Mouse (Mus musculus) CH12.LX (cell line): ENCODE data around the gene Epb41l2.

ENCODE experiments used
- CHD2 ChIP-seq: IDR thresholded peaks from 2 replicates; pipeline ENCODE4 v1.6.1; 2011; ENCODE audit warnings: low read length, improper control_type of control experiment
- CTCF ChIP-seq, 2 experiments: IDR thresholded peaks in 1 of 2; conservative IDR thresholded peaks in 1 of 2; 2 replicates each; pipeline ENCODE4 v1.5.1; 2011 to 2012; ENCODE audit warnings: low read depth in 2 of 2, low read length in 2 of 2, improper control_type of control experiment in 1 of 2, inconsistent platforms in 1 of 2, mild to moderate bottlenecking in 1 of 2, moderate library complexity in 1 of 2
- HCFC1 ChIP-seq: IDR thresholded peaks from 2 replicates; pipeline ENCODE4 v1.6.1; 2012; ENCODE audit warnings: low read depth, mild to moderate bottlenecking, inconsistent platforms, low read length, improper control_type of control experiment
- JUN ChIP-seq: IDR thresholded peaks from 2 replicates; pipeline ENCODE4 v1.6.1; 2011; ENCODE audit warnings: low read depth, mild to moderate bottlenecking, low read length, improper control_type of control experiment, moderate library complexity; ENCODE audit not compliant: insufficient read depth
- MAX ChIP-seq: IDR thresholded peaks from 2 replicates; pipeline ENCODE4 v1.6.1; 2011; ENCODE audit warnings: low read length, improper control_type of control experiment
- MEF2A ChIP-seq: IDR thresholded peaks from 2 replicates; pipeline ENCODE4 v1.6.1; 2014; ENCODE audit warnings: low read depth, mild to moderate bottlenecking, inconsistent platforms, low read length, improper control_type of control experiment, borderline replicate concordance
- NELFE ChIP-seq: IDR thresholded peaks from 2 replicates; pipeline ENCODE4 v1.6.1; 2011; ENCODE audit warnings: low read depth, low read length, improper control_type of control experiment
- NRF1 ChIP-seq: IDR thresholded peaks from 2 replicates; pipeline ENCODE4 v1.6.1; 2014; ENCODE audit warnings: low read depth, mild to moderate bottlenecking, inconsistent platforms, low read length, improper control_type of control experiment, moderate library complexity
- POLR2AphosphoS2 ChIP-seq: IDR thresholded peaks from 2 replicates; pipeline ENCODE4 v1.6.1; 2011; ENCODE audit warnings: low read depth, low read length, improper control_type of control experiment
- USF1 ChIP-seq: IDR thresholded peaks from 2 replicates; pipeline ENCODE4 v1.6.1; 2014; ENCODE audit warnings: low read depth, mild to moderate bottlenecking, inconsistent platforms, low read length, improper control_type of control experiment
- ZNF384 ChIP-seq: IDR thresholded peaks from 2 replicates; pipeline ENCODE4 v1.6.1; 2012; ENCODE audit warnings: low read depth, low read length, improper control_type of control experiment, inconsistent platforms

DNA sequence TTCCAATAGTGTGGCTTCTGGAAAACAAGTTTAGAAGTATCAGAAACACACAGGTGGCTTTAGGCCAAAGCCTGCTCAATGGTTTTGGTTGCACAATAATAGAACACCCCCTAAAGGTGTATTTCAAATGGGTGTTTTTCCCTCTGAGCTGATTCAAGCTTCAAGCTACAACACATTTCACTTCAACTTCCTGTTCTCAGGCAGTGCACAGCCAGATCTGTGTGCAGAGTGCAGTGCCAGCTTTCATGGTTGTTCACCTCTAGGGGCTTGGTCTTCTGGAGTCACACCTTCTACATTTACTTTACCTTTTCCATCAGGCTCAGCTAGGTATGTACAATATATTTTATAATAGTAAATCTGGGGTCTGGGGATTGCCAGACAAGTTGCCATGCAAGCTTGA is 16.8 kb upstream of the Epb41l2 start:
- TF ChIP-seq USF1: no peak
- TF ChIP-seq NRF1: no peak
- TF ChIP-seq CTCF (conservative IDR thresholded peaks at IDR 0.05 in 1 of 2, IDR thresholded peaks at IDR 0.05 in 1 of 2; ENCODE audit: low read depth in 2 of 2, low read length in 2 of 2): no peak
- no peak for TF ChIP-seq NELFE
- TF ChIP-seq POLR2AphosphoS2: no peak
- no peak for TF ChIP-seq MEF2A
- TF ChIP-seq MAX: no peak
- TF ChIP-seq CHD2: no peak
- no peak for TF ChIP-seq HCFC1
- no peak for TF ChIP-seq JUN
- no peak for TF ChIP-seq ZNF384
